Mouse (Mus musculus) gonadal fat pad, adult 2 months (tissue): ENCODE results near the gene Rasl11b. TPM values are rescaled to one million over a fixed set of nuclear protein-coding genes. Genes with fewer than 3 reads are reported as not detected.

ENCODE experiments used
- DNase-seq: peaks from one replicate; pipeline ENCODE4 v3.0.0-alpha.2; 2012; ENCODE audit warnings: low read depth
- polyA plus RNA-seq: library from polyadenylated mRNA; depleted of rRNA; stranded (reverse); fragments of >200 nt; gene quantifications from 2 replicates; pipeline ENCODE4 v1.2.3, GENCODE M21; 2012; rRNA removed

Gene Rasl11b
- 28.7 and 36.2 TPM in 2 replicates for polyA plus RNA-seq

- DNase-seq = no peak
Measured at GRCm38 (mm10) chr5:74194841-74195613, at the start of gene Rasl11b. Rasl11b (plus strand) TSS chr5:74195286.

GRCm38 (mm10) chr5:74147631-74148030 is 47.5 kb upstream of the Rasl11b start:
- no peak for DNase-seq

DNA sequence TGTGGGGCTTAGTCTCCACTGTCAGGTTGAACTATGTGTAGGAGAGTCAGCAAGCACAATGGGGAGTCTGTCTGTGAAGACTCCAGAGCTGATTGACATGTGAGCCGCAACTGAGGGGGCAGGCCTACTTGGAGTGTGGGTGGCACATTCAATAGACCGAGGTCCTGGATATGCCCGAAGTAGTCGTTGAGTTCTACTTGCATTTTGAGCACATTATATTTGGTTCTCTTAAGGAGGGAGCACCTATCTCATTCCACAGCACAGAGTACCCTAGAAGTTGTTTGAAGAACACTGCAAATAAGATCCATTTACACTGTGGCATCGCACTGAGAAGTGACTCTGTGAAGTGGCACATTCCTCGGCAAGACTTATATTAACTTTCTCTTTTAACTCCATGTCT is 45.1 kb upstream of the Rasl11b start:
- no peak for DNase-seq

DNA sequence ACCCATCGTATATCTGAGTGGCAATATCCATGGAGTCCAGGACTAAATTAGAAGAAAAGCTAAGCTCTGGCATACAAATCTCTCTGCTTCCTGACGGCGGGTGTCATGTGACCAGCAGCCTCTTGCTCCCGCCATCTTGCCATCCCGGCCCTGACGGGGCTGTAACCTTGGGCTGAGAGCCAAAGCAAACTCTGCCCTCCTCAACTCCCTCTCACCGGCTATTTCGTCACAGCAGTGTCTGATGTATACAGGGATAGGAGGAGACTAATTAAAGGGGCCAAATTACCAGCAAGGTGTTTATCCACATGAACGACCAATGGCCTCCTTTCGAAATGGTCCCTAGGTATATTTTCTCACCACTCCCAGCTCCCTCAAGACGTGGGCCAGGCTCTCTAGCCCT is 43.3 kb upstream of the Rasl11b start:
- DNase-seq = no peak

DNA sequence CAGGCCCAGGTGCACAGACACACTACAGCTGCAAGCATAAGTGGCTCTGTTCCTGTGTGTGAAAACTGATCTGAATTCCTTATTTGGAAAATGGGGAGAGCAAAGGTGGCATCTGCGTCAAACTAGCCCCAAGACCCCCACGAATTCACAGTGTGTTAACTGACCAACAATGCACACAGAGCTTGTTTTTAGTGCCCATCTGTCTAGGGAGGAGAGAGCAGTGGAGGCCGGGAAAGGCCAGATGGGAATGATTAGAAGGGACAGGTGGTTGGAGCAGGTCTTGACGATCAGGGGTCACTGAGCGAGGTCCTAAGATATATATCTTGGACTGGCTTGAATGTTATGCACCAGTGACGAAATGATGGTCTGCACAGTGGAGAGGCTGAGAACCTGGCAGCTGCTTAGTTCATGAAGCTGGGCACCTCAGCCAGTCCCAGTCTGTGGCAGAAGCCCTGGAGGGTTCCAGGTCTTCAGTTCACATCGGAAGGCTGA is 39.2 kb upstream of the Rasl11b start:
- DNase-seq = no peak

- no peak for DNase-seq
Measured at GRCm38 (mm10) chr5:74158929-74159632, 36.0 kb upstream of the Rasl11b start.

- DNase-seq = no peak
Measured at GRCm38 (mm10) chr5:74159906-74160305, 35.2 kb upstream of the Rasl11b start.

GRCm38 (mm10) chr5:74160349-74160748 is 34.7 kb upstream of the Rasl11b start:
- no peak for DNase-seq

- no peak for DNase-seq
Measured at GRCm38 (mm10) chr5:74161297-74161926, 33.7 kb upstream of the Rasl11b start.

GRCm38 (mm10) chr5:74162013-74162412 is 33.1 kb upstream of the Rasl11b start:
- no peak for DNase-seq

- no peak for DNase-seq
Measured at GRCm38 (mm10) chr5:74163141-74163540, 31.9 kb upstream of the Rasl11b start.

- no peak for DNase-seq
Measured at GRCm38 (mm10) chr5:74164547-74164946, 30.5 kb upstream of the Rasl11b start.

DNA sequence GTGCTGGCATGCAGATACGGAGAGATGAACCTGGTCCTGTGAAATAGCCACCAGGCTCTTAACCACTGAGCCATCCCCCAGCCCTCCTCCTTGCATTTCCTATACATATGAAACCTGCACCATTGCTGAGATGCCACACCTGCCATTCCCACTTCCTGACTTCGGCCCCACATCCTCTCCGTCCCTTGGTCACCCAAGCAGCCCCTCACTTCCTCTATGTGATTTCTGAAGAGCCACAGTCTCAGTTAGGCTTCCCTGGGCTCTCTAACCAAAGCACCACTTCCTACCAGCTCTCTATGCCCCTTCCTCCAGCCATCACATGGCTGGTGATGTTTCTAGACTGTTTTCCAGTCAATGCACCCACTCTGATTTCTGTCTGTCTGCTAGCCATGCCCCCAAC is 28.4 kb upstream of the Rasl11b start:
- no peak for DNase-seq

DNA sequence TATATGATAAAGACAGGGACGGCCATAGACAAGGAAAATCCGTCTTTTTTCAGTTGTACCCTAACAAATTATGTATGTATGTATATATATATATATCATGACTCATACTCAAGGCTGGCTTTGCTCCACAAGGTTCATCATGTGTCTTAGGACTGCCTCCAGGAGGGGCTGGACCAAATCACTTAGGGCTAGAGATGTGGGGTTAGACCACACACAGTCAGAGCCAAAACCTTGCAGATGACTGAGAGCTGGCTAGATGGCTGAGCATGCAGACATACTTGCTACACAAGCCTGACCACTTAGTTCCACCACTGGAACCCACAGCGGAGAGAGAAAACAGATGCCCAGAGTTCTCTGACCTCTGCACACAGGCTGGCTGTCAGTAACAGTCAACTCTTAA is 27.0 kb upstream of the Rasl11b start:
- DNase-seq = no peak

DNA sequence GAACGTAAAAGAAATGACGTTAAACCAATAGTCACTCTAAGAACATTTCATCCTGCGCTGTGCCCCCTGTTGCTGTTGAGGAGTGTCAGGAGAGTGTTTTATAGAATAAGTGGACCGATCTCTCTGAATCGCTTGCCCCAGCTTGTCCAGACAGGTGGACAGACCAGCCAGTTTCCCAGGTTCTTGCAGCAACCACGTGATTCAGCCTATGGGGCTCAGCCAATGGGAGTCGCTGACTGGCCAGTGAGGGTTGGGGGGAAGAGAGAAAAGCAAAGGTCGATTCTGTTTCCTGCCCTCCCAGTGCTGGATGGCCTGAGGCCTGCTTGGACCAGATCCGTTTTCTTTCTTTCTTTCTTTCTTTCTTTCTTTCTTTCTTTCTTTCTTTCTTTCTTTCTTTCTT is 23.3 kb upstream of the Rasl11b start:
- no peak for DNase-seq

GRCm38 (mm10) chr5:74172208-74172607 is 22.9 kb upstream of the Rasl11b start:
- no peak for DNase-seq

- DNase-seq = no peak
Measured at GRCm38 (mm10) chr5:74173162-74173844, 21.8 kb upstream of the Rasl11b start.

DNA sequence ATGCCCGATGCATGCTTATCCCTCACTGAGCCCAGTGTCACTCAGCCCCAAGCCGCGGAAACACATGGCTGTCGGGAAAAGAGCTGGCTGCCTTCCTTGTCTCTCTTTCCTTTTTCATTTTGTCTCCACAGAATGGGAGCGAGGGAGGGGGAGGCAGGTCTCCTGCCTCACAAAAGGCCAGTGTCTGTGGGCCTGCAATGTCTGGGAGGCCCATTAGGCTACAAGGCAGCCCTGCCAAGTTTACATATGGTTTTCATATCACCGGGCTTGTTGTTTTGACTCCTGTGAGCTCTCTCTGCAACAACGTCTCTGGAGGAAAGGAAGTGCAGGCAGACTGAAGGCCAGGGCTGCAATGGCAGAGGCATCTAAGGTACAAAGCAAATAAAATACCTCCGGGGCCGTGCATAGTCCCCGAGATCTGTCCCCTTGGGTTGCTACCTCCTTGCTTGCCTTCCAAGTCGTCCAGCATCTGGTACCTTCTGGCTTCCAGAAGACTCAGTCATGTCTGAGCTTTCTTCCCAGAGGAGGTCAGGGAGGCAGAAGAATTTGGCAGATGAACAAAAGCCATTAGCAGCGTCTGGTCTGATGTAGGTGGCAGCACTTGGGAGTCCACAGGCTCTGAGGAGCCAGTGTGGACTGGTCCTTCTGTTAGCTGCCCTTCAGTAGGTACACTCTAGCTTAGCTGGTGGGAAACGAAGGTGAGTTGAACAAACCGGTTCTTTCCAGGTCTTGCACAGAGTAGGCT is 19.4 kb upstream of the Rasl11b start:
- no peak for DNase-seq

GRCm38 (mm10) chr5:74180216-74180615 is 14.9 kb upstream of the Rasl11b start:
- no peak for DNase-seq

DNA sequence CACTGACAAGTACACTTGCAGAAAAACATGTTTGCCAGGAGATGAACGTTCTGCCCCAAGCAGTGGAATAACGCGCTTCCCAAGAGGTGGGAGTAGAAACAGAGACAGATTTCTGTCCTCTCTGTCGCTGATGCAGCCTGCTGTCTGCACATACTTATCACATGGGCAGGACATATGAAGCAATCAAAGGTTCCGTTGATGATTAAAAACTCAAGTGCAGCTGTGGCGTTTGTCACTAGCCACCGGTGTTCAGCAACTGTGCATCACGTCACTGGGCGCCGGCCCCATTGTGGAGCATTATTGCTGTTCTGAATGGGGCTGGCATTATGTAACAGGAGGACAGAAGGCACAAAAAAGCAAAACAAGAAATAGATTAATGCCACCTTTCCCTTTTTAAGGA is 12.0 kb upstream of the Rasl11b start:
- no peak for DNase-seq

- no peak for DNase-seq
Measured at GRCm38 (mm10) chr5:74184607-74185006, 10.5 kb upstream of the Rasl11b start.
